Mouse (Mus musculus) spleen, adult 2 months (tissue): ENCODE measurements around the gene Stat2.

Experiments
- CTCF ChIP-seq: fragments of 200-500 bp; IDR thresholded peaks from 2 replicates; pipeline ENCODE4 v1.5.1; 2011; ENCODE audit warnings: mild to moderate bottlenecking, inconsistent platforms; ENCODE audit not compliant: insufficient read depth, insufficient read length, insufficient replicate concordance; ENCODE audit errors: extremely low read depth
- POLR2A ChIP-seq: fragments of 200-500 bp; IDR thresholded peaks from 2 replicates; pipeline ENCODE4 v1.6.1; 2011; ENCODE audit warnings: low read depth, low read length, inconsistent platforms

- TF ChIP-seq POLR2A: no peak
- TF ChIP-seq CTCF: no peak
Measured at GRCm38 (mm10) chr10:128240131-128240530, 30.2 kb upstream of the Stat2 start.
